Mouse (Mus musculus): ENCODE measurements around the gene Gm21616. TPM values are rescaled to one million over a fixed set of nuclear protein-coding genes. Genes with fewer than 3 reads are reported as not detected.
"Not testable (repeated sequence)": the region's sequence is repeated elsewhere in the genome, so short reads cannot be mapped to it uniquely, and the experiment has no call there.

Gm21616 gene
- total RNA-seq (2015; ENCODE audit: low replicate concordance), result not detected in 2 replicates
- total RNA-seq (2017; ENCODE audit: low replicate concordance), result not detected in 2 replicates

- not testable (repeated sequence) for ATAC-seq (replicated peaks; ENCODE audit: low FRiP score, poor library complexity, severe bottlenecking)
Observed at GRCm38 (mm10) chrX:125435242-125435641, at the start of gene Gm21616. Gm21616 (plus strand) TSS chrX:125435542.
